ENCODE assay signal across 14 mouse cellular contexts in genomic region chr11:115467217-115467618, GRCm38 (mm10). TPM values are rescaled to one million over a fixed set of nuclear protein-coding genes. Genes with fewer than 3 reads are reported as not detected.
DNase-seq lines count a peak whose midpoint lies in the region; ATAC-seq and TF ChIP-seq lines count a peak whose summit lies in the region.
"Had no signal": no experiment of that assay in that cellular context is flagged by ENCODE, and none has a peak within 500 bp of the region (broad histone marks: within the 10 kb centered on the region; RNA-seq: fewer than 3 reads in every experiment).

No protein-coding gene starts in this region.

- no peak overlapping the region for H3K4me3 ChIP-seq in lung, embryonic 14.5 days (ENCODE audit: low read depth, low read length)
- H3K4me3 ChIP-seq: heart, embryonic 15.5 days; intestine, embryonic 15.5 days had no signal

- H3K36me3 ChIP-seq in lung, embryonic 14.5 days (ENCODE audit: insufficient read depth) = no peaks in the 10 kb centered on the region
- H3K36me3 ChIP-seq: heart, embryonic 15.5 days; intestine, embryonic 15.5 days had no signal

- no peak overlapping the region for H3K27ac ChIP-seq in lung, embryonic 14.5 days (ENCODE audit: low read depth)
- H3K27ac ChIP-seq: heart, embryonic 15.5 days; intestine, embryonic 15.5 days had no signal

- no peaks in the 10 kb centered on the region for H3K27me3 ChIP-seq in lung, embryonic 14.5 days (ENCODE audit: insufficient read depth, low read length)
- H3K27me3 ChIP-seq: heart, embryonic 15.5 days; intestine, embryonic 15.5 days had no signal

- H3K9ac ChIP-seq in lung, embryonic 14.5 days = no peak overlapping the region; the same call in 1 of the 2 replicates
- H3K9ac ChIP-seq: heart, embryonic 15.5 days; intestine, embryonic 15.5 days; liver, postnatal 0 days had no signal

- no peaks in the 10 kb centered on the region for H3K4me1 ChIP-seq in lung, embryonic 14.5 days (ENCODE audit: insufficient read depth)

- 21% methylated on average over 4 of the region's 4 CpGs for WGBS in lung, embryonic 14.5 days

- ATAC-seq in lung, embryonic 14.5 days (ENCODE audit: insufficient read depth) = peak; percentile 56; the same call in 1 of the 2 replicates
- 0 out of 2 replicates have a peak, but pooled peaks have one; percentile 3 for ATAC-seq in erythroblast, adult 5-6 weeks (replicated peaks; ENCODE audit: low FRiP score, poor library complexity, severe bottlenecking)
- ATAC-seq: intestine, embryonic 15.5 days; liver, postnatal 0 days had no signal

- no peak overlapping the region for H3K4me2 ChIP-seq in lung, embryonic 14.5 days
- H3K4me2 ChIP-seq: heart, embryonic 15.5 days; intestine, embryonic 15.5 days had no signal

- DNase-seq in lung, embryonic 14.5 days = peak; percentile 60
- DNase-seq in lung, adult 18-20 months = no peak
- DNase-seq in embryo, embryonic 11.5 days (ENCODE audit: low read depth, low spot score) = peak; percentile 61
- DNase-seq in retina, postnatal 1 day = peak; percentile 52
- DNase-seq in gastrocnemius, adult 18-20 months (ENCODE audit: low spot score) = no peak
- no peak for DNase-seq in frontal cortex, postnatal 36 days (ENCODE audit: low spot score in 2 of 2)
- DNase-seq: cerebellum, adult 8-10 months; liver, postnatal 0 days had no signal

- no peaks in the 10 kb centered on the region for H3K9me3 ChIP-seq in lung, embryonic 14.5 days (ENCODE audit: low read depth, low read length)
- H3K9me3 ChIP-seq: heart, embryonic 15.5 days; intestine, embryonic 15.5 days had no signal

- no peak for TF ChIP-seq CTCF in lung, embryonic 14.5 days (IDR thresholded peaks at IDR 0.05; ENCODE audit: low read depth)

RNA-seq across cellular contexts. Expression of gene Slc16a5, which starts 4.9 kb away (rescaled TPM):
- 0.28 and 0.64 TPM in 2 replicates for polyA plus RNA-seq in lung, embryonic 14.5 days (2014; fragmentation: Nextera tagmentation; extraction: Ambion mirVana)
- not detected in 2 replicates for total RNA-seq in erythroblast, adult 5-6 weeks (2015; ENCODE audit: low replicate concordance)
- total RNA-seq in erythroblast, adult 5-6 weeks (2017; ENCODE audit: low replicate concordance) = not detected in 2 replicates
- not detected for total RNA-seq in gastrocnemius, adult 18-20 months (2021)
- total RNA-seq: megakaryocyte progenitor cell, adult 5-6 weeks had no signal

RNA-seq across cellular contexts. Expression of gene Armc7, which starts 8.2 kb away (rescaled TPM):
- 5.7 and 8.0 TPM in 2 replicates for polyA plus RNA-seq in lung, embryonic 14.5 days (2014; fragmentation: Nextera tagmentation; extraction: Ambion mirVana)
- 2.5 and 3.8 TPM in 2 replicates for total RNA-seq in erythroblast, adult 5-6 weeks (2015; ENCODE audit: low replicate concordance)
- 1.5 and 5.5 TPM in 2 replicates for total RNA-seq in erythroblast, adult 5-6 weeks (2017; ENCODE audit: low replicate concordance)
- total RNA-seq in gastrocnemius, adult 18-20 months (2021) = 1 to 10 TPM in 1 of 2 experiments, under 1 TPM in 1; 0.82 to 1.3 TPM

RNA-seq across cellular contexts. Expression of gene Nt5c, which starts 24.4 kb away (rescaled TPM):
- polyA plus RNA-seq in lung, embryonic 14.5 days (2014; fragmentation: Nextera tagmentation; extraction: Ambion mirVana) = 76.0 and 79.4 TPM in 2 replicates
- total RNA-seq in erythroblast, adult 5-6 weeks (2015; ENCODE audit: low replicate concordance) = 32.8 and 52.3 TPM in 2 replicates
- 14.1 and 16.0 TPM in 2 replicates for total RNA-seq in erythroblast, adult 5-6 weeks (2017; ENCODE audit: low replicate concordance)
- total RNA-seq in gastrocnemius, adult 18-20 months (2021) = 1 to 10 TPM; 6.2 to 6.8 TPM

RNA-seq across cellular contexts. Expression of gene Trim80, which starts 26.9 kb away (rescaled TPM):
- polyA plus RNA-seq in lung, embryonic 14.5 days (2014; fragmentation: Nextera tagmentation; extraction: Ambion mirVana) = not detected in 2 replicates
- total RNA-seq in erythroblast, adult 5-6 weeks (2015; ENCODE audit: low replicate concordance) = not detected in 2 replicates
- total RNA-seq in erythroblast, adult 5-6 weeks (2017; ENCODE audit: low replicate concordance) = not detected in 2 replicates
- not detected for total RNA-seq in gastrocnemius, adult 18-20 months (2021)
- total RNA-seq: left cerebral cortex, postnatal 14 days; megakaryocyte progenitor cell, adult 5-6 weeks; neutrophil, adult 5-6 weeks had no signal
- polyA plus RNA-seq: heart, embryonic 15.5 days had no signal

RNA-seq across cellular contexts. Expression of gene Jpt1, which starts 47.0 kb away (rescaled TPM):
- 518 and 521 TPM in 2 replicates for polyA plus RNA-seq in lung, embryonic 14.5 days (2014; fragmentation: Nextera tagmentation; extraction: Ambion mirVana)
- 105 and 112 TPM in 2 replicates for total RNA-seq in erythroblast, adult 5-6 weeks (2015; ENCODE audit: low replicate concordance)
- total RNA-seq in erythroblast, adult 5-6 weeks (2017; ENCODE audit: low replicate concordance) = 114 and 134 TPM in 2 replicates
- 10 to 100 TPM; 49.7 to 52.4 TPM for total RNA-seq in gastrocnemius, adult 18-20 months (2021)

Comparison
In these comparisons a context has a peak if more than half of its experiments do, and no peak if none do; other contexts are left out.
1. DNase-seq: peak in lung, embryonic 14.5 days (single experiment), embryo, embryonic 11.5 days (single experiment) and retina, postnatal 1 day (single experiment); none in lung, adult 18-20 months (0 of 2), gastrocnemius, adult 18-20 months (single experiment) and frontal cortex, postnatal 36 days (0 of 2).